Mouse (Mus musculus) thymus, adult 2 months (tissue): ENCODE measurements around the gene Hmcn2.

Experiments
- CTCF ChIP-seq: fragments of 200-500 bp; IDR thresholded peaks from 2 replicates; pipeline ENCODE4 v1.5.1; 2012; ENCODE audit warnings: mild to moderate bottlenecking, control low read depth, low read length, moderate library complexity, borderline replicate concordance; ENCODE audit not compliant: control insufficient read depth, poor library complexity, insufficient read depth; ENCODE audit errors: extremely low read depth
- POLR2A ChIP-seq: fragments of 200-500 bp; IDR thresholded peaks from 2 replicates; pipeline ENCODE4 v1.6.1; 2012; ENCODE audit warnings: mild to moderate bottlenecking, low read length, control low read depth, moderate library complexity; ENCODE audit not compliant: control insufficient read depth, poor library complexity, insufficient read depth; ENCODE audit errors: extremely low read depth

DNA sequence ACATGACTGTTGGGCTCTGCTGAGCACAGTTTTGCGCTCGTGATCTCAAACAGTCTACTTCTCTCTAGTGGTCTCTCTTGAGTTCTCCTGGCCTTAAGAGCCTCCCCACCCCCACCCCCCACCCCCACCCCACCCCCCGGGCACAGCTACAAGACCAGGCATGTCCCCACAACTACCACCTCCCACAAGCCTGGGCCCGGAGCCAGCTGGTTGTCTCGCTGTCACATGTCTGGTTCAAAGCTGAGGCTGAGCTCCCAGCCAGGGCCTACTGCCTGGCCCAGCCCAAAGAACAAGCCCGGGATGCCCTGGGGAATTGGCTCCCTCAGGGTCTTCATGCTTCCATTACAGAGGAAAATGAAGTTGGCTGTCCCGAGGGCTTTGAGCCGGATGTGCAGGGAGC lies 140.1 kb downstream of the Hmcn2 start:
- TF ChIP-seq POLR2A = no peak
- TF ChIP-seq CTCF = no peak
